Mouse (Mus musculus) ES-E14 (cell line): ENCODE data around the gene Auh. TPM values are rescaled to one million over a fixed set of nuclear protein-coding genes. Genes with fewer than 3 reads are reported as not detected.

Experiments
- DNase-seq: peaks from one replicate; pipeline ENCODE4 v3.0.0-alpha.2; 2013; ENCODE audit warnings: low read depth, low spot score
- H3K27ac ChIP-seq: 2 replicates; pipeline ENCODE4 v1.5.1; 2012; ENCODE audit warnings: low read depth, mild to moderate bottlenecking, low read length, moderate library complexity, mixed read lengths; ENCODE audit not compliant: poor library complexity, insufficient read depth, severe bottlenecking
- H3K36me3 ChIP-seq: 2 replicates; pipeline ENCODE4 v1.6.1; 2012; ENCODE audit warnings: mild to moderate bottlenecking, low read length, moderate library complexity, mixed read lengths; ENCODE audit not compliant: control insufficient read depth, poor library complexity, insufficient read depth, severe bottlenecking
- H3K4me1 ChIP-seq, 2 experiments: fragments of 150-350 bp in 1 of 2; sonication (generic) in 1 of 2; 2 replicates each; pipeline ENCODE4 v1.6.1; 2012; ENCODE audit warnings: low read length in 2 of 2, mild to moderate bottlenecking in 1 of 2, mixed read lengths in 1 of 2; ENCODE audit not compliant: control insufficient read depth in 2 of 2, insufficient read depth in 2 of 2, poor library complexity in 1 of 2
- H3K4me3 ChIP-seq, 2 experiments: fragments of 150-350 bp in 1 of 2; sonication (generic) in 1 of 2; 2 replicates each; pipeline ENCODE4 v1.5.1; 2012; ENCODE audit warnings: low read length in 2 of 2, low read depth in 1 of 2, mild to moderate bottlenecking in 1 of 2, mixed read lengths in 1 of 2; ENCODE audit not compliant: insufficient read depth in 1 of 2, poor library complexity in 1 of 2, severe bottlenecking in 1 of 2
- H3K9ac ChIP-seq: 2 replicates; pipeline ENCODE4 v1.6.1; 2012; ENCODE audit warnings: low read depth, mild to moderate bottlenecking, low read length, mixed read lengths; ENCODE audit not compliant: poor library complexity, insufficient read depth, severe bottlenecking
- H3K9me3 ChIP-seq: fragments of 150-350 bp; sonication (generic); 2 replicates; pipeline ENCODE4 v1.6.1; 2012; ENCODE audit warnings: low read depth, mild to moderate bottlenecking, low read length; ENCODE audit not compliant: control insufficient read depth, insufficient read depth
- CHD2 ChIP-seq: IDR thresholded peaks from 2 replicates; pipeline ENCODE4 v1.6.1; 2014; ENCODE audit warnings: mild to moderate bottlenecking, low read depth, low read length, inconsistent platforms
- HCFC1 ChIP-seq: IDR thresholded peaks from 2 replicates; pipeline ENCODE4 v1.6.1; 2012; ENCODE audit warnings: low read length, inconsistent platforms, borderline replicate concordance; ENCODE audit not compliant: insufficient read depth
- MAFK ChIP-seq: IDR thresholded peaks from 2 replicates; pipeline ENCODE4 v1.6.1; 2014; ENCODE audit warnings: mild to moderate bottlenecking, low read depth, low read length, inconsistent platforms; ENCODE audit not compliant: insufficient read depth
- ZC3H11A ChIP-seq: IDR thresholded peaks from 2 replicates; pipeline ENCODE4 v1.6.1; 2012; ENCODE audit warnings: low read depth, mild to moderate bottlenecking, inconsistent platforms, low read length, borderline replicate concordance
- ZNF384 ChIP-seq: IDR thresholded peaks from 2 replicates; pipeline ENCODE4 v1.6.1; 2012; ENCODE audit warnings: low read depth, low read length, inconsistent platforms
- in situ Hi-C, 2 experiments: fragments of 600-800 bp; cut with MboI; formaldehyde crosslinking; loops; one replicate each; pipeline ENCODE4 v1.15.1; 2025; ENCODE audit warnings: low sequenced_read_pairs in 2 of 2, inconsistent platforms in 1 of 2; ENCODE audit not compliant: unreplicated experiment in 2 of 2
- total RNA-seq: library from RNA; depleted of rRNA; stranded (reverse); fragments of 300-350 nt; gene quantifications from 2 replicates; pipeline ENCODE4 v1.2.3, GENCODE M21; 2012

Gene Auh
- total RNA-seq, 1 experiment = 14.5 TPM

DNA sequence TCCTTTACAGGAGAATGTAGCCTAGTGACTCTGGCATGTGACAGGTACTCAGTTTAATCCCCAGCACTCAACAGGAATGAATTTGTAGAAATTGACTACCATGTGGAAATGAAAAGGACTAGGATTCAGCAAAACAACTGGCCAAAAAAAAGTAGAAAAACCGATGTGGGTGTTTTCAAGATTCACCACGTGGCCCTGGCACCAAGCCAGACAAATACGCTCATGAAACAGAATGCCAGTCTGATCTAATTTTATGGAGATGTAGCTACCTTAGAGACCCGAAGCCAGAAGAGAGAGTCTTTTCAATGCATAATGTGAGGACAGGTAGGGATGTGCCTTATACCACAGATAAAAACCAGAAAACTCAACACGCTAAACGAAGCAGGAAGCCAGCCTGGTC is 54.4 kb downstream of the Auh start:
- in situ Hi-C loops = no loop called here
- TF ChIP-seq HCFC1 (no peak), CHD2 (no peak), ZC3H11A (no peak), MAFK (no peak), ZNF384 (no peak)
- no peaks in the 10 kb centered on the region for H3K36me3 ChIP-seq
- DNase-seq = no peak
- no peaks in the 10 kb centered on the region for H3K9me3 ChIP-seq
- no peak overlapping the region for H3K4me3 ChIP-seq
- H3K4me1 ChIP-seq = peaks cover 0 to 5% of the 10 kb centered on the region in 2 experiments; a peak in 1 of 4 replicates
- H3K27ac ChIP-seq = no peak overlapping the region
- no peak overlapping the region for H3K9ac ChIP-seq

DNA sequence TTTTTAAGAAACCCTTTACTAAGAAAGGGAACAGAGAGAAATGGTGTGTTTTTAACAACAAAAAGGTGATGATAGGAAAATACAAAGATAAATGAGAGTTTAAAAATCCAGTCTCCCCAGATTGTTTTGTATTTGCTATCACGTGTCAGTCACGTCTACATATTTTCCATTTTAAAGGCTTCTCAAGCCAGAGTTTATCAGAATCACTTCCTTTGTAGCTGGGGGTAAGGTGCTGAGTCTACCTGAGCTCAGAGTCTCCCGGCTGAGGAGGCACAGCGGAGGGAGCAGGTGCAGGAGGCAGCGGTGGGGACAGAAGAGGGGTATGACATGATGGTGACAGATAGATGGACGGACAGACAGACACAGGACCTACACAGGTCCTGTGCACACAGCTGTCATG is 55.1 kb downstream of the Auh start:
- H3K27ac ChIP-seq = no peak overlapping the region
- no peaks in the 10 kb centered on the region for H3K9me3 ChIP-seq
- in situ Hi-C loops = no loop called here
- DNase-seq = no peak
- H3K9ac ChIP-seq = no peak overlapping the region
- no peaks in the 10 kb centered on the region for H3K36me3 ChIP-seq
- no peak overlapping the region for H3K4me3 ChIP-seq
- no peak for TF ChIP-seq HCFC1
- TF ChIP-seq CHD2 = no peak
- TF ChIP-seq MAFK = no peak
- no peak for TF ChIP-seq ZNF384
- TF ChIP-seq ZC3H11A = no peak
- peaks cover 0 to 2% of the 10 kb centered on the region in 2 experiments; a peak in 1 of 4 replicates for H3K4me1 ChIP-seq

DNA sequence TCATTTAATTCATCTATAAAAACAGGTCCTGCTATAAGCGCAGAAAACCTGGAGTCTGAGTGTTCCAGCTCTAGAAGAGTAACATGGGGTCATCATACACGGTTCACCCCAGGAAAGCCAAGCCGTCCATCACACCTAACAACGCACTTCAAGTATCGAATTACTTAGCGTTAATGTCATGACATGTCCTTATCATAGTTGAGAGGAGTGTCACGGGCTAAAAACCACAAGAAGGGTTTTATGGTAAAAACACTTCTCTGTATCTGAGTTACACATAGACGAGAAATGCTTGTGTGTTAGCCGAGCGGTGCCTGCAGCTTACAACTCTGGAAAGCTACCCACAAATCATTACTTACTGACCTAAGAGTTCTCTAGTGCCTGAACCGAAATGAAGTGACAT is 55.6 kb downstream of the Auh start:
- no peak for DNase-seq
- H3K36me3 ChIP-seq = no peaks in the 10 kb centered on the region
- in situ Hi-C loops = no loop called here
- TF ChIP-seq ZC3H11A (no peak), HCFC1 (no peak), CHD2 (no peak), ZNF384 (no peak), MAFK (no peak)
- H3K4me1 ChIP-seq = peaks cover 0 to 2% of the 10 kb centered on the region in 2 experiments; a peak in 1 of 4 replicates
- no peak overlapping the region for H3K9ac ChIP-seq
- H3K27ac ChIP-seq = no peak overlapping the region
- H3K4me3 ChIP-seq = no peak overlapping the region
- H3K9me3 ChIP-seq = no peaks in the 10 kb centered on the region

DNA sequence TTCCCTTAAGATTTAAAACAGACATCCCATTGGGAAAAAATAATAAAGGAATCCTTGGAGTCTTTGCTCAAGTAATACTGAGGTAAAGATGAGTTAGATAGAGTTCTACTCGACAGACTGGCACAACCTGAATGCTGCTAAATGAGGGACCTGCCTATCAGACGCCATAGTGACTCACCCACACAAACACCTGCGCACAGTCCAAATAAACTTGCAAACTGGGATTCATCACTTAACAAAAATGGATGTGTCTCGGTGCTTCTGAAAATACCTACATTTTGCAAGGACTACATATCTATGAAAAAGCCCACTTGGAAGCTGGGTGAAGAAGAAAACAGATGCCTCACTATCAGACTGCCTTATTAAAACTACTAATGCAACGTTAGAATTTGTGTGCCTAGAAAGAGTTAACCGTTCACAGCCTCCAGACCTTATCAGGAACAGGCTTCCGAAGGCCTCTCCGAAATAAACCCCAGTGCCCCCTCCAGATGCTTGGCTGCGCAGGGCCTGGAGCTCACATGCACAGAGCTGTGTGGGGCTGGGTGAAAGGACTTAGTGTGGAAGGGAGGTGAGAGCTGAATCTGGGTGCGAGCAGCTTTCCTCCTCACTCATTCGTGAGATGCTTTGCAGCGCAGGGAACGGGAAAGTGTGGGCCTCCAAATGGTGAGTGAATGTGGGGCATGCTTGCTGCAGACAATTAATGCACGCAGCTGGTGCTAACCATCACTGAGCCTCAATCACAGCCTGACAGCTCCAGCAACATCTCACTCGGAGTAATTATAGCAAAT is 63.3 kb downstream of the Auh start:
- in situ Hi-C loops = no loop called here
- Histone ChIP-seq H3K4me1 (peaks cover 0 to 3% of the 10 kb centered on the region in 2 experiments; a peak in 1 of 4 replicates), H3K9me3 (no peaks in the 10 kb centered on the region), H3K27ac (no peak overlapping the region), H3K9ac (no peak overlapping the region), H3K4me3 (no peak overlapping the region), H3K36me3 (no peaks in the 10 kb centered on the region)
- no peak for TF ChIP-seq HCFC1
- no peak for TF ChIP-seq MAFK
- TF ChIP-seq CHD2 = no peak
- TF ChIP-seq ZNF384 = no peak
- DNase-seq = no peak

DNA sequence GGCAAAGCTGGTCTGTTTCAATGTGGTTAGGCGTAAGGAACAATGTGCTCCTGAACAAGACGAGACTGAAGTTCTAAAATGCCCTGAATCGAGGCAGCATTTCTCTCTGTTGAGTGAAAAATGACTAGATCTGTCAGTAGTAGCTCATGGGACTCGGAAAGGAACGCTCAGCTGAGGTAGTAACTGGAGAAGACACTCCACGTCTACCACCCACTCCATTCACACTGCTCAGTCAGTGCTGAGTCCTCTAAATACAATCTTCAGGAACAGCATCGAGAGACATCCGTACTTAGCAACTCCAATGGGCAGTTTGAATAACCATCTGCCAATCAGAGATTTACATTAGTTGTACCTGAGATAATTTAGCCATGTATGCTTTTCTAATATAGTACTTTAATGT is 66.0 kb downstream of the Auh start:
- TF ChIP-seq MAFK (no peak), CHD2 (no peak), HCFC1 (no peak), ZC3H11A (no peak), ZNF384 (no peak)
- no peak overlapping the region for H3K27ac ChIP-seq
- no peaks in the 10 kb centered on the region for H3K9me3 ChIP-seq
- no peaks in the 10 kb centered on the region for H3K36me3 ChIP-seq
- DNase-seq = no peak
- in situ Hi-C loops = no loop called here
- H3K4me3 ChIP-seq = no peak overlapping the region
- H3K4me1 ChIP-seq = peaks cover 0 to 3% of the 10 kb centered on the region in 2 experiments; a peak in 1 of 4 replicates
- no peak overlapping the region for H3K9ac ChIP-seq
